Mouse (Mus musculus) liver, adult 2 months (tissue): ENCODE measurements around the gene Clcn3. TPM values are rescaled to one million over a fixed set of nuclear protein-coding genes. Genes with fewer than 3 reads are reported as not detected.

Experiments used
- DNase-seq: peaks from one replicate; pipeline ENCODE4 v3.0.0-alpha.2; 2011; ENCODE audit warnings: low read depth, low spot score; ENCODE audit errors: extremely low read depth
- H3K27ac ChIP-seq: fragments of 200-500 bp; replicated peaks from 2 replicates; pipeline ENCODE4 v1.5.1; 2012; ENCODE audit warnings: low read depth, mild to moderate bottlenecking, control low read depth, inconsistent platforms, low read length; ENCODE audit not compliant: insufficient read depth
- H3K27me3 ChIP-seq: fragments of 200-500 bp; 2 replicates; pipeline ENCODE4 v1.6.1; 2012; ENCODE audit warnings: mild to moderate bottlenecking, moderate library complexity, low read length, inconsistent platforms; ENCODE audit not compliant: control insufficient read depth, insufficient read depth
- H3K36me3 ChIP-seq: fragments of 200-500 bp; 2 replicates; pipeline ENCODE4 v1.6.1; 2012; ENCODE audit warnings: low read length, inconsistent platforms; ENCODE audit not compliant: control insufficient read depth, insufficient read depth
- H3K4me1 ChIP-seq: fragments of 200-500 bp; 2 replicates; pipeline ENCODE4 v1.6.1; 2011; ENCODE audit warnings: low read length; ENCODE audit not compliant: control insufficient read depth, insufficient read depth
- H3K4me3 ChIP-seq: fragments of 200-500 bp; 2 replicates; pipeline ENCODE4 v1.5.1; 2011; ENCODE audit warnings: low read depth, mild to moderate bottlenecking, control low read depth, low read length, moderate library complexity; ENCODE audit not compliant: insufficient read depth
- H3K79me2 ChIP-seq: fragments of 200-500 bp; 2 replicates; pipeline ENCODE4 v1.6.1; 2012; ENCODE audit warnings: inconsistent platforms, mild to moderate bottlenecking, low read length, moderate library complexity; ENCODE audit not compliant: control insufficient read depth, insufficient read depth
- H3K9ac ChIP-seq: fragments of 200-500 bp; 2 replicates; pipeline ENCODE4 v1.6.1; 2012; ENCODE audit warnings: low read depth, mild to moderate bottlenecking, control low read depth, inconsistent platforms, low read length
- CTCF ChIP-seq: fragments of 200-500 bp; IDR thresholded peaks from 2 replicates; pipeline ENCODE4 v1.5.1; 2011; ENCODE audit warnings: low read depth, low read length, control low read depth
- POLR2A ChIP-seq: fragments of 200-500 bp; IDR thresholded peaks from 2 replicates; pipeline ENCODE4 v1.6.1; 2011; ENCODE audit warnings: low read length, control low read depth; ENCODE audit not compliant: insufficient read depth; ENCODE audit errors: extremely low read depth
- WGBS: fragments of 180-500 bp; shearing (Covaris S2); methylation state at CpG from one replicate; pipeline ENCODE4 v1.1.7; 2018; 5-methylcytosine and 5-hydroxymethylcytosine counted together
- polyA plus RNA-seq: library from polyadenylated mRNA; depleted of rRNA; stranded (reverse); fragments of >200 nt; gene quantifications from 2 replicates; pipeline ENCODE4 v1.2.3, GENCODE M21; 2012
- total RNA-seq: library from RNA; depleted of rRNA; stranded (reverse); fragments of >200 nt; gene quantifications from 2 replicates; pipeline ENCODE4 v1.2.3, GENCODE M21; 2014

The Clcn3 gene
- total and polyA plus RNA-seq, 2 experiments, result 8.9 to 27.7 TPM

DNA sequence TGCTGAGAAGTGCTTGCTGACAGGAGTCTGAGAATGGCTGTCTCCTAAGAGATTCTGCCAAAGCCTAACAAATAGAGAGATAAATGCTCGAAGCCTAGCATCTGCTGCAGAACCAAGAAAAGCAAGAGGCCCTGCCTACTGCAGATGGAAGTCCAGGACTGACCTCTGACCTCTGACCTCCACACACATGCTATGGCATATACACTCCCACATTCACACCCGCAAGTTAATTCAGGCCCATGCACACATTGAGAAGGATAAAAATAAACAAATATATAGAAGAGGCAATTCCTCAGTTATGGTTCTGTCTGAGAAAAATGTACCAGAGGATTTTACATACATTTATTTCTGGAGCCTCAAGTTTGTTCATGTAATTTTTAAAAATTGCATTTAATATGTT lies 104.5 kb downstream of the Clcn3 start:
- H3K79me2 ChIP-seq, result no peaks in the 10 kb centered on the region
- no peaks in the 10 kb centered on the region for H3K27me3 ChIP-seq
- no peaks in the 10 kb centered on the region for H3K4me1 ChIP-seq
- no peaks in the 10 kb centered on the region for H3K36me3 ChIP-seq
- H3K4me3 ChIP-seq, result no peak overlapping the region
- no peak overlapping the region for H3K9ac ChIP-seq
- no peak for DNase-seq
- TF ChIP-seq POLR2A (no peak), CTCF (no peak)
- WGBS, result 82% methylated on average over 2 of the region's 2 CpGs
- H3K27ac ChIP-seq, result no peak overlapping the region

DNA sequence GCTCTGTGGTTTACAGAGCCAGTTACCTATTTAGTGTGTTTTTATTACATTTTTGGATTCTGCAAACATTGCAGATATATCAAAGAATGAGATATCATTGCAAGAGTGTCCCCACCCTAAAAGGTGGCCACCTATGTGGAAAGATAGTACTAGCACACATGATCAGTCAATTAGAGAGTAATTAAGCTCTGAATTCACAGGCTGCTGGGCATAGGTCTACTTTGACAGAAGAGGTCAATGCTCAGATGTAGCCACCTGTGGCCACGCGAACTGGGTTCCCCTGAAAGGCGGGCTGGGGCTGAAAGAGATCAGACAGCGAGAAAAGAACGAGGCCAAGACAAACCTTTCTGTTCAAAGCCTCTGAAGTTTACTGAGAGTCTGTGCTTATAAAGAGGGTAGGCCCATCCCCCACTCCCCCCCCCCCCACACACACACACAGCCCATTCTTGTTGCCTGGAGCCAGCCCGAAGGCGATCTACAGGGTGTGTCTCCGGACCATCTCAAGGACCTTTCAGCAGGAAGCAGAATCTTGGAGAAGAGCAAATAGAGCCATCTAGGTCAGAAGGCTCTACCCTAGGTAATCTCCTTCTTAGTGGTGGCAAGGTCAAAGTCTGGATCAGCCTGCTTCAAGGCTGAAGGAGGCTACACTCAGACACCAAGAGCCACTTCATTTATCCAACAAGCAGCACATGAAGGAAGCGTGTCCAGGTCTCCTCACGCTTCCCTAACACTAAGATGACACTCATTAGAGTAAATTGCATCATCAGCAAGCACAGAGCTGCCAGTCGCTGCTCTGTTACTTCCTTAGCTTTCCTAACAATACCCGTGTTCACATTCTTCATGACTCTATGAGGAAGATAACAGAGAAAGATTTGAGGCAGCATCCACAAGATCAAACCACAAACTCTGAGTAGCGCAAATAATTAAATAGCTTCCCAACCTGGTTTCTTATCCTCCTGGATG lies 112.6 kb downstream of the Clcn3 start:
- Histone ChIP-seq H3K4me1 (no peaks in the 10 kb centered on the region), H3K27me3 (no peaks in the 10 kb centered on the region), H3K4me3 (no peak overlapping the region), H3K36me3 (no peaks in the 10 kb centered on the region), H3K79me2 (no peaks in the 10 kb centered on the region), H3K27ac (no peak overlapping the region), H3K9ac (no peak overlapping the region)
- WGBS, result 83% methylated on average over 13 of the region's 13 CpGs
- no peak for DNase-seq
- TF ChIP-seq POLR2A, result no peak
- TF ChIP-seq CTCF, result no peak

DNA sequence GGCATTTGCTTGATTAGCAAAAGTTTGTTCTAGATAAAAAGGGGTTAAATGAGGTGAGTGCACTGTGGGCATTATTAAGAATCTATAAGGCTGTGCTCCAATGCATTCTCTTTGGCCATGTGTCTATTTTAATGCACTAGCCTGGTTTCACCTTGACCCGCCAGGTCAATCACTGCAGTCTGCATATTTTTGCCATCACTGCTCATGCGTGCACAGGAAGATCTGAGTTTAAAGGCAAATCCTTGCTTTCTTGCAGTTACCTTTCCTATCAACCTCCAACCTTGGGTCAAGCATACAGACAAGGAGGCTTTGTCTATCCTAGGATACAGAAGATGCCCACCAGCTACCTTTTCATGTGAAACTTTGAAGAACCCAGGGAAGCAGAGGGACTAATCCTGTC lies 113.3 kb downstream of the Clcn3 start:
- Histone ChIP-seq H3K4me1 (no peaks in the 10 kb centered on the region), H3K4me3 (no peak overlapping the region), H3K9ac (no peak overlapping the region), H3K79me2 (no peaks in the 10 kb centered on the region), H3K27me3 (no peaks in the 10 kb centered on the region), H3K27ac (no peak overlapping the region), H3K36me3 (no peaks in the 10 kb centered on the region)
- WGBS, result 89% methylated on average over 2 of the region's 2 CpGs
- DNase-seq, result no peak
- TF ChIP-seq CTCF, result no peak

DNA sequence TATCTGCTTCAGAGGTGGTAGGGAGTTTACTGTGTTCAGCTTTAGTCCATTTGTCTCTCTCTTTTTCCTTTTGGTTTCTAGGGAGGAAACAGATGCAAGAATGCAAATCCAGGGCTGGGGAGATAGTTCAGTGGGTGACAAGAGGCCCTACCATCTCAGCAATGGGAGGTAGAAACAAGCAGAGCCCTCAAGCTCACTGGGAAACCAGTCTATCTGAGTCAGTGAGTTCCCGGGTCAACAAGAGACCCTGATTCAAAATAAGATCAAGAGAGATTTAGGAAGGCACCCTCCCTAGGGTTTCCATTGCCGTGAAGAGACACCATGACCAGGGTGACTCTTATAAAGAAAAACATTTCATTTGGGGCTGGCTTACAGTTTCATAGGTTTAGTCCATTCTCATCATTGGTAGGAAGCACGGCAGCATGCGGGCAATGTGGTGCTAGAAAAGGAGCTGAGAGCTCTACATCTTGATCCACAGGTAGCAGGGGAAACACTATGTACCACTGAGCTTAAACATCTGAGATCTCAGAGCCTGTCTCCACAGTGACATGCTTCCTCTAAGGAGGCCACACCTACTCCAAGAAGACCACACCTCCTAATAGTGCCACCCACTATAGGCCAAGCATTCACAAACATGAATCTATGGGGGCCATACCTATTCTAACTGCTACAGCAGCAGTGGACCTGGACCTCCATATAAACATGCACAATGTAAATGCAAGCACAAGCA lies 114.7 kb downstream of the Clcn3 start:
- 86% methylated on average over 4 of the region's 4 CpGs for WGBS
- Histone ChIP-seq H3K36me3 (no peaks in the 10 kb centered on the region), H3K4me3 (no peak overlapping the region), H3K27ac (no peak overlapping the region), H3K79me2 (no peaks in the 10 kb centered on the region), H3K9ac (no peak overlapping the region), H3K27me3 (no peaks in the 10 kb centered on the region), H3K4me1 (no peaks in the 10 kb centered on the region)
- TF ChIP-seq POLR2A (no peak), CTCF (no peak)
- DNase-seq, result no peak

DNA sequence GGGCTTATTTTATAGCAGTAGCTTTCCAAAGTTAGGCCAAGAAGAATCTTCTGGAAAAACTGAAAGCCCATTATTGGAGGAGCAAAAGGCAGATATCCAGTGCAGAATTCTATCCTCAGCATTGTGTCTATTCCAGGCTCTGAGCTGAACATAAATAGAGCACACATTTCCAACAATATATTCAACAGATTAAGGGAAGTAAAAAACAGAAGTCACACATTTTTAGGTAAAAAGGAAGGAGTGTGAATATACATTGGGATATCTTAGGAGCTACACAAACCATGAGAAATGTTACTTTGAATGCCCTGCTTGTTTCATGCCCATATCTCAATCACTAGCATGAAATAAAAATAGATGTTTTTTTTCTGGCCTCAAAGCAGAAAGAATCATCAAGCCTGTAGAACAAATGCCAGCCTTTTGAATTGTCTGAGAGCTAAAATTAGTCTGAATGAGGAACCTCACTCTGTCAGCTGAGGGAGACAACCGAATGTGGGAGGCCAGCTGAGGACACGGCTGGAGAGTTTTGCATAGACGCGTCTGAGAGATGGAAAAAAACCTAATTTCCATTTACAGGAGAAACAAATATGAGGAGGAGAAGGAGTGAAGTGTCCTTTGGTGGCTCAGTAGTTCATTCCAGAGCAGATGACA lies 115.5 kb downstream of the Clcn3 start:
- TF ChIP-seq CTCF (no peak), POLR2A (no peak)
- no peaks in the 10 kb centered on the region for H3K27me3 ChIP-seq
- no peaks in the 10 kb centered on the region for H3K79me2 ChIP-seq
- no peak overlapping the region for H3K27ac ChIP-seq
- no peak overlapping the region for H3K4me3 ChIP-seq
- H3K36me3 ChIP-seq, result no peaks in the 10 kb centered on the region
- WGBS, result 78% methylated on average over 4 of the region's 4 CpGs
- no peak for DNase-seq
- H3K4me1 ChIP-seq, result no peaks in the 10 kb centered on the region
- H3K9ac ChIP-seq, result no peak overlapping the region
